Mouse (Mus musculus): ENCODE data around the gene Ubqln1. TPM values are rescaled to one million over a fixed set of nuclear protein-coding genes. Genes with fewer than 3 reads are reported as not detected.
A peak's percentile ranks its signal among the peaks of the same experiment; 100 is the strongest.

The Ubqln1 gene
- total RNA-seq, 2 experiments from 2014 or later: 128 to 135 TPM

GRCm38 (mm10) chr13:58204202-58204601, 11.3 kb downstream of the Ubqln1 start:
- intact Hi-C loops (cut with DNase I): no loop called here
- no peak for DNase-seq (ENCODE audit: extremely low spot score in 1 of 2, low spot score in 2 of 2)

GRCm38 (mm10) chr13:58202903-58203302, 12.6 kb downstream of the Ubqln1 start:
- intact Hi-C loops (cut with DNase I): no loop called here
- peak in 1 of 2 experiments; percentile 30 for DNase-seq (ENCODE audit: extremely low spot score in 1 of 2, low spot score in 2 of 2)

GRCm38 (mm10) chr13:58201908-58202307, 13.5 kb downstream of the Ubqln1 start:
- intact Hi-C loops (cut with DNase I): no loop called here
- no peak for DNase-seq (ENCODE audit: extremely low spot score in 1 of 2, low spot score in 2 of 2)

- no peak for DNase-seq (ENCODE audit: extremely low spot score in 1 of 2, low spot score in 2 of 2)
- intact Hi-C loops (cut with DNase I): no loop called here
These were observed 14.1 kb downstream of the Ubqln1 start for GRCm38 (mm10) chr13:58201343-58201742.

GRCm38 (mm10) chr13:58197981-58198640, 17.3 kb downstream of the Ubqln1 start:
- intact Hi-C loops (cut with DNase I): no loop called here
- DNase-seq (ENCODE audit: extremely low spot score in 1 of 2, low spot score in 2 of 2): no peak

GRCm38 (mm10) chr13:58197211-58197610, 18.2 kb downstream of the Ubqln1 start:
- intact Hi-C loops (cut with DNase I): no loop called here
- no peak for DNase-seq (ENCODE audit: extremely low spot score in 1 of 2, low spot score in 2 of 2)

- DNase-seq (ENCODE audit: extremely low spot score in 1 of 2, low spot score in 2 of 2): no peak
- intact Hi-C loops (cut with DNase I): loop anchor here (5.0 kb wide), 1 partner anchor 32 kb away; no protein-coding TSS in a partner anchor
These were observed 20.5 kb downstream of the Ubqln1 start for GRCm38 (mm10) chr13:58194908-58195307.

GRCm38 (mm10) chr13:58193221-58193620, 22.2 kb downstream of the Ubqln1 start:
- intact Hi-C loops (cut with DNase I): loop anchor here (5.0 kb wide), 1 partner anchor 34 kb away; no protein-coding TSS in a partner anchor
- no peak for DNase-seq (ENCODE audit: extremely low spot score in 1 of 2, low spot score in 2 of 2)

- no peak for DNase-seq (ENCODE audit: extremely low spot score in 1 of 2, low spot score in 2 of 2)
- intact Hi-C loops (cut with DNase I): loop anchor here (5.0 kb wide), 1 partner anchor 35 kb away; no protein-coding TSS in a partner anchor
These were observed 23.3 kb downstream of the Ubqln1 start for GRCm38 (mm10) chr13:58192146-58192545.

- intact Hi-C loops (cut with DNase I): loop anchor here (5.0 kb wide), 1 partner anchor 36 kb away; no protein-coding TSS in a partner anchor
- no peak for DNase-seq (ENCODE audit: extremely low spot score in 1 of 2, low spot score in 2 of 2)
These were observed 23.9 kb downstream of the Ubqln1 start for GRCm38 (mm10) chr13:58191516-58191915.

- intact Hi-C loops (cut with DNase I): no loop called here
- DNase-seq (ENCODE audit: extremely low spot score in 1 of 2, low spot score in 2 of 2): peak in 1 of 2 experiments; percentile 16
These were observed 26.0 kb downstream of the Ubqln1 start for GRCm38 (mm10) chr13:58189473-58189872.

- intact Hi-C loops (cut with DNase I): no loop called here
- peak; percentile 67 to 86 for DNase-seq (ENCODE audit: extremely low spot score in 1 of 2, low spot score in 2 of 2)
These were observed 27.0 kb downstream of the Ubqln1 start for GRCm38 (mm10) chr13:58188412-58188811.

GRCm38 (mm10) chr13:58187751-58188150, 27.7 kb downstream of the Ubqln1 start:
- no peak for DNase-seq (ENCODE audit: extremely low spot score in 1 of 2, low spot score in 2 of 2)
- intact Hi-C loops (cut with DNase I): no loop called here

- DNase-seq (ENCODE audit: extremely low spot score in 1 of 2, low spot score in 2 of 2): no peak
- intact Hi-C loops (cut with DNase I): no loop called here
These were observed 29.2 kb downstream of the Ubqln1 start for GRCm38 (mm10) chr13:58186281-58186680.

- intact Hi-C loops (cut with DNase I): no loop called here
- DNase-seq (ENCODE audit: extremely low spot score in 1 of 2, low spot score in 2 of 2): no peak
These were observed 31.3 kb downstream of the Ubqln1 start for GRCm38 (mm10) chr13:58184111-58184510.

- intact Hi-C loops (cut with DNase I): no loop called here
- DNase-seq (ENCODE audit: extremely low spot score in 1 of 2, low spot score in 2 of 2): no peak
These were observed 33.6 kb downstream of the Ubqln1 start for GRCm38 (mm10) chr13:58181607-58182551.

GRCm38 (mm10) chr13:58177511-58178208, 37.8 kb downstream of the Ubqln1 start:
- intact Hi-C loops (cut with DNase I): no loop called here
- DNase-seq (ENCODE audit: extremely low spot score in 1 of 2, low spot score in 2 of 2): peak; percentile 100

- intact Hi-C loops (cut with DNase I): no loop called here
These were observed 39.3 kb downstream of the Ubqln1 start for GRCm38 (mm10) chr13:58176105-58176504.

GRCm38 (mm10) chr13:58168119-58168518, 47.3 kb downstream of the Ubqln1 start:
- intact Hi-C loops (cut with DNase I): no loop called here

More at GRCm38 (mm10) chr13:58176105-58176504, 39.3 kb downstream of the Ubqln1 start:
- DNase-seq (ENCODE audit: extremely low spot score in 1 of 2, low spot score in 2 of 2): no peak

More at GRCm38 (mm10) chr13:58168119-58168518, 47.3 kb downstream of the Ubqln1 start:
- no peak for DNase-seq (ENCODE audit: extremely low spot score in 1 of 2, low spot score in 2 of 2)

All from left cerebral cortex, postnatal 10 days (tissue).